Mouse (Mus musculus) kidney, postnatal 14 days (tissue): ENCODE data around the gene Fgfr2.

Experiments
- DNase-seq: peaks from one replicate; pipeline ENCODE4 v3.0.0; 2022; ENCODE audit warnings: mixed read lengths

Fgfr2 gene

DNA sequence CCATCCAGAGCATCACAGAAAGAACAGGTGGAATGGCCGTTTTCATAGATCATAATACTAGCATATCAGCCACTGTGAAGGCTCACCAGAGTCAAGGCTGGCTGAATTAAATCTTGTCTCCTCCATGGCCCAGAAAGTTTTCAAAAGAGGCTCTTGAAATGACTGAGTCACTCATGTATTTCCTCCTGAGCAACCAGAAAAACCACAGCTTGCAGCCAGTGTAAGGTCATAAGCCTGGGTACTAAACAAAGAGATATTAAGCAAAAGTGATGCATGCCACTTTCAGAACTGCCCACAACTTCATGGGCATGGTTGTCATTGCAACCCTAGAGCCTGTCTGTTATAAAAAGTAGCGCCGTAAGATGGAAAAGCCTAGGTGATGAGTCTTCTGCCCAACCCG, 694.8 kb downstream of the Fgfr2 start:
- no peak for DNase-seq

DNA sequence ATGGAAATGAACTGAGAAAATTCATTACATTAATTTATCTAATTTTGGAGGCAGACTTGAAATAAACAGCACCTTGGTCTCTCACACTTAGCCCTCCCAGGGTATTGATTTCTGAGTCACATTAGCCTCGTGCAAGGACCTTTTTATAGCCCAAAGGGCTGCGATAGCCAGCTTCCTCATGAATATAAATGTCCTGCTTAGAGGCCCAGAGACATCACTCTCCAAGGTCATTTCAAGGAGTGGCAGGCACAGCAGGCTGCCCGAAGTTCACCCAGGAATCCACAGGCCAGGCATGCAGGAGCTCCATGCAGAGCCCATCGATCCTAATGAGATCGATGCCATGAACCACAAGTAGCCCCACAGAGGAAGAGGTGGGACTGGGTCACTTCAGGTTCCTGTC, 697.1 kb downstream of the Fgfr2 start:
- peak; percentile 28 for DNase-seq

DNA sequence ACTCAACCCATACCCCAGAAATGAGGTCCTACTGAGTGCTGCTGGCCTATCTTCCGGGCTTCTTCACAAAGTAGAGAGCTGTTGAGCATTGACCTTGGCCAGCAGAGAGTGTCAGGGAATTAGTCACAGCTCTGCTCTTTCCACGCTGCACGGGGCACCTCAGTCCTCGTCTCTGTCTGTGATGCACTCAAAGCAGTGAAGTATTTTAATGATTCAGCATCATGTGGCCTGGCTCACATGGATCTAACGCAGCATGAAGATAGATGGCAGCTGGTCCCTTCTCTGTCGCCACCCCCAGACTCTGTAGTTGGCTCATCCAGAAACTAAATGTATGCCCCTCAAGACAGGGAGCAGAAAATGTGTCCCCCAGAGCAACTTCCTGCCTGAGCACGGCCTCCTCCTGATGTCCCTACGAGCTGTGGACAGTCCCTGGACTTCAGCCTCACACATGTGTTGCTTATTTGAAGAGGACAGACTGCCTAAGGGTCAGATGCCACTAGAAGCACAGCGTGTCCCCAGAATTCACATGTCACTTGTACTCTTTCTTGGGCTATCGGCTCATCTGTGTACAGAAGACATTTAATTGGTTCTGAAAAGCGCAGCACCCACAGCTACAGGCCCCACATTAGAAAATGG, 697.7 kb downstream of the Fgfr2 start:
- DNase-seq, result no peak

DNA sequence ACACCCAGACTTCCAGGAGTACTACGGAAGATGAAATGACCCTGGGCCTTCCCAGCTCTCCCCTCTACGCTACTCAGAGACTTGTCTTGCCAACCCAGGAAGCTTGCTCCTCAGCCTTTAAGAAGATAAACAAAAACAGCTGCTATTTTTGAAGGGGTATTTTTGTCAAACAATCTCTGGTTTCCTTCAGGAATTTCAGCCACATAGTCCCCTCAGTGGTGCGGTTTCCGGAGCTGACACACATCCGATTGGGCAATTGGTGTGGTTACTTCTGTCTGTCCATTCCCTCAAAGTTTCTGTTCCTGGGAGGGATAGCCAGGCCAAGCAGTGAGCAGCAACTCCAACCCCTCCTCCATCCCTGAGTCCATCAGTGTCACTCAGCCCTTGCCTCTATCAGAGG, 699.6 kb downstream of the Fgfr2 start:
- peak; percentile 60 for DNase-seq

DNA sequence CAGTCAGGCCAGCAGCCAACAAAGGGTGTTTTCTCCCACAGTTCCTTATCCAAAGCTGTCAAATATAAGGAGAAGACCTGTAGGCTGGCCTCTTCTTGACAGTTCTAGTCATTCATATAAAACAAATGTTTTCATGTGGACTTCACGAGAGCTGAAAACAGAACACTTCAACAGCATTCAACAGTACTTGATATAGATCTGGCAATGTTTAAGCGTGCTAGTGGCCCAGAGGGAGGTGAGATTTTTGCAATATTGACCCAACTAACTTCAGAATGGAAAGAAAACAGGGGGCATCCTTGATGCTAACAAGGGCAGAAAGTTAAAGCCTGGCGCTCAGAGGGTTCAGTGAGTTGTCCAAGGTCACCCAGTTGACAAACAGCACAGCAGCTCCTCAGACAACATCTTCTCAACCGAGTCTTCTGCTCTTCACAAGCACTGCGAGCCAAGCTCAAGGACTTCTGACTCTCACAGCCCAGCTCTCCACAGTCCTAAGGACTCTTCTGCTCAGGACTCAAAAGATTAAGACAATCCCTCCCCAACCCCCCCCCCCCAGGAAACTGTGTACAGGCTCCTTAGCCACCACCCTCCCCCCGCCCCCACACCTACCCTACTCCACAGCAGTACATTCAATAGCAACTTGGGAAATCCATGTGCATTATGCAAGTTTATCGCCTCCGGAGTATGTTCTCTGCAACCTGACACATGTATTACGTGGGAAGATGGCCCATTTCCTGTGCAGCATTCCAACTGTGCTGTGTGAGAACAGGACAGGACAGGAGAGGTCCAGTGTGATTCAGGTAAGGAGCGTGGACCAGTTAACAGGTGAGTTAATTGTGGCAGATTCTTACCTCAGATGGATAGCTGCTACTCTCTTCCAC, 703.5 kb downstream of the Fgfr2 start:
- DNase-seq, result no peak

DNA sequence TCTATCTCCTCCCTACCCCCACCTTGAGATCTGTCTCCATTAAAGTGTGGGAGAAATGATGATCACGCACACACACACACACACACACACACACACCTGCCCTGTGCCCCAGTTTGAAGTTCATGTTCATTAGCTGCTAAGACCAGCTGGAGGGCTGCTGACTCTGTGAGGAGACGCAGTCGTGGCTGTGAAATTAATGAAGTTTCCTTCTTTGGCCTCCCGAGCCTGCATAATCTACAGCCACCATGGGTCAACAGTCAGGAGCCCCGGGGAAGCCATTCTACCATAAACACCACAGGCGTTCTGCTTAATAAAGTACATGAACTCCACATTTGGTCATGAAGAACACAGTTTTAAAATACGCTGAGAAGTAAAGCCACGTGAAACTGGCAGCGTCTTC, 706.3 kb downstream of the Fgfr2 start:
- peak; percentile 38 for DNase-seq

DNA sequence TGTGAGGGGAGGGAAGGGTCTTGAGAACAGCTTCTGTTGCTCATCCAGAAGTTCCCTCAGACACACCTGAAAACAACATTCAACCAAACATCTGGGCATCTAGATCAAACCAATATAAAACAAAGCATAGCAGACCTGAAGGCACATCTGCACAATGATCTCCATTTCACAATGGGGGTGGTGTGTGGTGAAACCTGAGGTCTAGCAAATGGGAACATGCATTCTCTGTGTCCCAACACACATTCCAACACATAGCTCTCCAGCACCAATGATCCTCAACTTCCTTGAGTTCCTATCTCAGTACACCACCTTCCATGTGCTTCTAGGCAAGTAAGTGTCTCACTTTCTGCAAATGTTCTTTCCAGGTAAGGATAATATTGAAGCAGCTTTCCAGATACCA, 707.3 kb downstream of the Fgfr2 start:
- no peak for DNase-seq

DNA sequence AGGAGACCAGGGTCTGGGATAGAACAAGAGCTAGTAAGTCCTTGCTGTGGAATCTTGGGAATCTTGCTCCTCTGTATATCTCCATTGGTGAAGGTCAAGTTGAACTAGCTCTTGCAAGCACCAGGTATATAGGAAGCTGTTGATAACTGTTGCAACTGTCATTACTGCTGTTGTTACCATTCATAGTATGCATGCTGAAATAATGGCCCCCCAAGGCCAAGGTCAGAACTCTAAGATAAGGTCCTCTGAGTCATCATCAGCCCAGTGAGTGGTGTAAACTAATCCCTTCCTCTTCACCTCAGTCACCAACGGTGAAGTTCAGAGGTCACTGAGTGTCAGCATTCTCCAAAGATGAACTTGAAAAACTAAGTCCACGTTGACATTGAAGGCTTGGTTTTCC, 710.6 kb downstream of the Fgfr2 start:
- no peak for DNase-seq

DNA sequence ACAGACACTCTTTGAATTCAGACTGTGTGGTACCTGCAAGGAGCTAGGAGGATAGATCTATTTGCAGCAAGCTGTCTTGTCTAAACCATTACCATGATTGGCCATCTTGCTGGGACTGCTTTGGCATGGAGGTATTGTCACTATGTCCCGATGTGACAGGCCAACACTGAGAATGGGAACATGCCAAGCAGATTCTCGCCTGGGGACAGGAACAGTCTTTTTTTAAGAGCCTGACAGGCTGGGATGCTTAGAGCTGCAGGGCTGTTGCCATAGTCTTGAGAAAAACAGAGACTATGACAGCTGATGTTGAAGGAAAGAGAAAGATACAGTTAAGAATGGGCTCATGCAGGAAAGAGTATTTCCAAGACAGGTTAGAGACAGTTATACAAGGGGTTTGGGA, 711.4 kb downstream of the Fgfr2 start:
- DNase-seq, result no peak

DNA sequence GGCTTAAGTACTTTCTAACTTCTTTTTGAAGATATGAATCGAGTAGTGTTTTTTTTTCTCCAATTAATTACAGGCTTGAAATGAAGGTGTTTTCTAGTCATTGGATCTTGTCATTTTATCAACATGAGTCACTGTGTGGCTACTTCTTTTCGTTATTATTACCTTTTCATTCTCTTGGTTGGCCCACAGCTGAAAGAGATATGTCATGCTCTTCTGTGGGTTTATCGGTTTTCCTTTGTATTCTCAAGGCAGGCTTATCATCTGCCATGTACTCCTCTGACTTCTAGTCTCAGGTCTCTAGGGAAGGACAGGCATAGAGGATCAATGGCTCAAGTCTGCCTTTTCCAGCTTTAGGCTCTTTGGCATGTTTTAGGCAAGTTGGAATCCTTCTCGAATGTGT, 712.2 kb downstream of the Fgfr2 start:
- no peak for DNase-seq

DNA sequence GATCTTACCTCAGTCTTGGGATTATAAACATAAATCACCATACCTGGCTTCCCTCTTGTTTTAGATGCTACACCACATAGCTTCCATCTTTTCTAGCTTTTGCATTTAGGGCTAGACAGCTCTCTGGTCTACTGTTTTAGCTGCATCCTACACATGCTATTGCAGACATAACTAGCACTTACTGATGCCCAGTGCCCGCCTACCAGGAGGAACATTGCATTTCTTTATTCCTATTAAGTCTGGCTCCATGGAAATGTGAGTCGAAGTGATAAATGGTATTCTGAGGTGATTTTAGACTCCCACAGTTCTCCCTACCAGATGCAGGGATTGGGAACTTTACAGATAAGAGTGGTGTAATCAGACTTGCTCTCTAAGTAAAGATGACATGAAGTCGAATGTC, 713.3 kb downstream of the Fgfr2 start:
- DNase-seq, result no peak

DNA sequence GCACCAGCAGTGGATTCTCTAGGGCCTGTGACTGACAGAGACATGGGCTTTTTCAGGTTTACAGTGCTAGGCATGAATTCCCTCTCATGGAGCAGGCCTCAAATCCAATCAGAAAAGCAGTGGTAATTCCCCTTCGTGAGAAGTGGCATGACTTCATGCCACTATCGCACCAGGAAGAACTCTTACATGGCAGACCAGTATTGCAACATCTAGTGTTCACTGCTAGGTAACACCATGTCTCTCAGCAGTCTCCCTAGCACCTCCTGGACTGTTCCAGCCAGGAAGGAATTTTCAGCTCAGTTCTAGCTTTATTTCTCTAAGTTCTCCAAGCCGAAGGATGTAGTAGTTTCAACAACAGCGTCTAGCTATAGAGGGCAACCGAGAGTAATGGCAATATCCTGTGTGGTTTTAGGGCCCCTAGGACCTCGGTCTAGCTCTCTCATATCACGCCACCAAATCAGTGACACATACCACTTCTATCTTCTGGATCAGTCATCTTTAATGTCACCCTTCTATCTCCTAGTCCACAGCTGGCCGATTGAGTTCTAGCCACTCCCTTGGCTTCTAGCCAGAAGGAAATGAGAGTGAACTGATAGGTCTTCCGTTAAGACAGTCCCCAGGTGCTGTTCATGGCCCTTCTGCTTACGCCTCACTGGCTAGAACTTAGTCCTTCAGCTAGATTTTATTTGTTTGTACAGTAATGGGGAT, 720.6 kb downstream of the Fgfr2 start:
- no peak for DNase-seq

DNA sequence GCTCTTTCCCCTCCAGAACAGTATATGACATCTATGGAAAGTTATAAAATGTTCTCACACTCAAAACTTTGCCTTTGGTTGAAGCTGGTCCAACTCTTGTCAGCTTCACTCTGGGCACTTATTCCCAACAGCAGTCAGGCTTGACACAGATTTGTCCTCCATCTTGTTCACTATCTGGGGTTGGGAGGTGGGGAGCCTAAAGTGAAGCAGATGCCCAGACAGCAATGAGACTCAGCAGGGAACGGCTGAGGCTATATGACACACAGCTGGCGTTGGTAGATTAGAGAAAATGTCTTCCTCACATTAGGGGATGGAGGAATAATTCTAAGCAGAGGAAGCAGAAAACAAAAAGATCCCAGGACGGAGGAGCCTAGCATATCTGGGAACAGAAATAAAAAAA, 724.7 kb downstream of the Fgfr2 start:
- DNase-seq, result no peak

DNA sequence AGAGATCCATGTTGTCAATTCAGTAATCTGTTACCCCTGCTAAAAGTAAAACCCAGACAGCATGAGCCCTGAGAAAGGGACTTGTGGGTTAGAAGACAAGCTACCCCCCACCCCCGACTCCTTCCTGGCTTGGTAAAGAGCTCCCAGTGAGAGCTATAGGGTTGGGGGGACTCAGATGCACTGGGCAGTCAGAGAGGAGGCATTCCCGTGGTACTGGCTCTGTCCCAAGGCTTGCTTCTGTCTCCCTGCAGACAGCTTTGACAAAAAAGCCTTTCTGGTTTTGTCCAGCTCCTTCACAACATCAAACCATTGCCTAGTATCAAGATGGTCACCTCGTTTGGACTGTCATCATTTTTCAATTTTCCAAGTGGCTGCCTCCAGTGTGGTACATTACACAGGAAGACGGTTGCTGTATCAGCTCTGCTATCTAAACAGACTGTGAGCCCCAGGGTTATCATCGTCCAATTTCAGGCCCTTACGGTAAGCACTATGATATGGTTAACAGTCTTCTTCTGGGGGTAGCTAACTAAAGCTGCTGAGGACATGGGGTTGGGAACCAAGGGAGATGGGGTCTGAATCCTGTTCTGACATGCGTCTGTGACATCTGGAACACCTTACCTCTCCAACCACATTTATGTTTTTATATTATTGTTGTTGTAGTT, 726.4 kb downstream of the Fgfr2 start:
- DNase-seq, result no peak

DNA sequence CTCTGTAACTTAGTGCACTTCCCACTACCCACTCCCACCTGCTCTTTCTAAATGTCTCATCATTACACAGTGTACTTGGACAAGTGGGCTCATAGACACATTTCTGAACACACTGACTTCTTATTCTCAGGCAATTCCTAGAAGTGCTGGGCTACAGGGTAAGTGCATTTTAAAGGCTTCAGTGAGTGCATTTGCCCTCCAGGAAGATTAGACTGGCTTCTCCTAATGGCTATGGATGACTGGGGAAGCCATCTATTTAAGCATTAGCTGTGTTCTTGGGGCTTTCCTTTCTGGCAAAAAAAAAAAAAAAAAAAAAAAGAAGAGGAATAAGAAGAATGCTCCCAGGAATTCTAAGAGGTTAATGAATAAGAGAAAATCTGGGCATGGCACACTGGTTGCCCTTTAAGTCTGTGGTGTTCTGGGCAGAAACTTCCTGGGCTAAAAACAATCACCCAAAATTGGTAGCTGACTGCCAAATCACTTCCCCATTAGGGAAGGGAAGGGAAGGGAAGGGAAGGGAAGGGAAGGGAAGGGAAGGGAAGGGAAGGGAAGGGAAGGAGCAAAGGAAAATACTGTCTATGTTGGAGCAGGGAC, 729.5 kb downstream of the Fgfr2 start:
- peak; percentile 14 for DNase-seq

DNA sequence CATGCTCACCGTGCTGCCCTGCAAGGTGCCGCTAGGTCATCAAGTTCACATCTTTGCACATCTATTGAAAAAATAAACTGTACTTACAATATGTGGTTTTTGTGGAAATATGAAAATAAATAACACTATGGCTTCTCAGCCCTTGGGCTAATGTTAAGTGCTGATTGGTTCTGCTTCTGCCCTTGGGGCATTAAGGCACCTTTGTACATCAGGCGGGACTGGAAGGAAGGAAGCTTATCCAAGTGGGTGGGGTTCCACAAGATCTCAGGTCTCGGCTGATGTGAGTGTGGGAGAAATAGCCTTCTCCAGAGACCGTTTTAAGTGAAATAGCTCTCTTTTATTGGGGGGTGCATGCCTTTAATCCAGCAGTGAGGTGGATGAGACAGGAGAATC, 730.1 kb downstream of the Fgfr2 start:
- no peak for DNase-seq

DNA sequence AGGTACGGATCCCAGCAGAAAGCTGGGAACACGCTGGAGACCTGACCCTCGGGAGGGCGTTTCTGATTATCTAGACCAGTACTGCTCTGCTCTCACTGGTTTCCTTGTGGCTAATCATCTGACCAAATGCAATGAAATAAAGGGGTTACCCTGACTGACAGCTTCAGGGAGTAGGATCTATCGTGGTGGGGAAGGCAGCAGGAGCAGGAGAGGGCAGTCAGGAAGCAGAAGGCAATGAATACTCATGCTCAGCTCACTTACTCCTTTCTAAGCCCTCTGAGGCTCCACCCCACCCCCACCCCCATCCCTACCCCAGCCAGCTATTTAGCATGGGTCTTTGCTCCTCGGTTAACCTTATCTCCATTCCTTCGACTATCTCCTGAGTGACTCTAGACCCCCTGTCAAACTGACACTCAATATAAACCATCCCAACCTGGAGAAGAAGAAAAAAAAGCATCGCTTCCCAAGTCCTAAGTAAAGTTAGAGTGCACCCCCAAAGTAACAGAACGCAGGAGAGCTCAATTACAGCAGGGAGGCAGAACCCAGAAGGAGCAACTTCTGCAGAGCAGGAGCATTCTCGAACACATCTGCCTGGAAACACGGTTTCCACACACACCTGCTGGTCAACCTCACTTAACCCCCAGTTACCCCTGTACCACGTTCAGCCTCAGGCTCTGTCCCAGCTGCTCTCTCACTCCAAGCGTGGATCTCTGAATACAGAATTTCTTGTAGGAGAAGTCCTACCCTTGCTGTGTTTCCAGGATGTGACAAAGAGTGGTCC, 730.7 kb downstream of the Fgfr2 start:
- DNase-seq, result no peak

DNA sequence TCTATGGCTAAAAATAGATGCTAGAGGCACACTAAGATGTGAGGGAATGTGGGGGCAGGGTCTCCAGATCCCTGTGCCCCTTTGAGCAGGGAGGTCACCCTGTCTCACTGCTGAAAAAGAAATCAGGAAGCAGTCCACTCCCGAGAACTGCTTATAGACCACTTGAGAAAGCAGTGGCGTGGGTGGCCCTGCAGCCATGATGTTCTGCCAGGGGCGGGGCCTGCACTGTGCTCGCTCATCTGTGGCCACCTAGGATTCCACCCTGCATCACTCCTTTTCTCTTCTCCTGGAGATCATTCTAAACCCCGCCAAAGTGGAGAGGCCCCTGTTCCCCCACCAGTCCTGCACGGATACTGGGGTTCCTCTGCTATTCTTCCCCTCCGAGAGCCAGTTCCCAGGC, 733.7 kb downstream of the Fgfr2 start:
- no peak for DNase-seq

DNA sequence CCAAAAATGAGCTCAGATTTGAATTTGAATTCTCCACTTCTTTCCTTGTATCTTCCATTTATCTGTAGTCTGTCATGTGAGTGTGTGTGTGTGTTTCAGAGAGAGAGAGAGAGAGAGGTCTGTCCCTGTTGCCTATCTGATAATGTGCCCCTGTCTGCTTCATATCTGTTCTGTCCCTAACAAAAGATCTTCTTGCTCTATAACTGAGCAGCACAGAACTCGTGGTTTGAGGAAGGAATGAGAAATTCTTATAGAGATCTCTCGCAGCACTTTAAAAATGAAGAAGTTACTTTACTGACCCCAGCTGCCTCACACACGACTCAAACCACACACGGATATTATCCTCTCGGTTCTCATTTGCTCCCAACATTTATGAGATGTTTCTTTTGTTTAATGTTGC, 735.6 kb downstream of the Fgfr2 start:
- DNase-seq, result no peak

DNA sequence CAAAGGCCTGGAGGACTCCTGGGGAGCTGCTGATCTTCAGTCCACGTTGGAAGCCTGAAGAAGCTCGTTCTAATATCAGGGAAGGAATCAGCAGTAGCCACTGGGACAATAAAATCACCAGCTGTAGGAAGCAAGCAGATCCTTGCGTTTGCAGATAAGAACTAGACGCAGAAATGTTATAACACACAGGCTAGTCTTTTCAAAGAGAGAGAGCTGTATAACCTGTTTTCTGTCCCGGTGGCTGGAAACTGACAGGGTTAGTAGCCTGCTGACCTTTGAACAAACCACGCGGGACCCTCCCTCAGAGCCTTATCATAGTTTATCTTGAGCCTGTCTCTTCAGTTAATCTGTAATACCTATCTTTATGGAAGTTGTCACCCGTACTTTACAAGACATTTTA, 736.8 kb downstream of the Fgfr2 start:
- DNase-seq, result no peak

DNA sequence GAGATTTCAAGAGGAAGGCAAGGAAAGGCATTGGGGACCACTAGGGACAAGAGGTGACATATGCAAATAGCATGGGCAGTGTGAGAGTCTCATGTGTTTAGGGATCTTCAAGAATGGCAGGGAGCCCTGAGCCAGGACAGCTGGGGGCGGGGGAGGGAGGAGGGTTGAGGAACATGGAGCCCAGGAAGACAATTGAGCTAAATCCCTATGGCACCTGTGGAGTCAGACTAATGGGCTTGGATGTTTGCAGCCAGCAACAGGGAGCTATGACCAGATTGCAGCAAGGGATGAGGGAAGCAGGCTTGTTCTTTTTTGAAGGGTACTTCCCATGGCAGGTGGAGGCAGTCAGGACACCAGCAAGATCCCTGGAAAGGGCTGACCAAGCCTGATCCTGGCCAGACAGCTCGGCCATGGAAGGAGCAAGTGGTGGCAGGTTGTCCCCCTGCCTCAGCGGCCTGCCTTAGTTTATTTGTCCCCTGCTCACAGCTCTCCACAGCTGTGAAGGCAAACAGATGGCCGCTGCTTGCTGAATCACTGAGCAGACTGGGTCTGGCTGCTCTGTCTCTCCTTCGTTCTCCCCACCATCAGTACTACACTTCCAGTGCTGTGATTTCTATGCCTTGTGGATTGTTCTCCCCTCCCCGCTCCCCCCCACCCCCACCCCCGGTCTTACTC, 737.6 kb downstream of the Fgfr2 start:
- no peak for DNase-seq
